Mouse (Mus musculus) small intestine, adult 2 months (tissue): ENCODE data around the gene Krtap29-1. TPM values are rescaled to one million over a fixed set of nuclear protein-coding genes. Genes with fewer than 3 reads are reported as not detected.

Experiments
- H3K27ac ChIP-seq: fragments of 200-500 bp; 2 replicates; pipeline ENCODE4 v1.5.1; 2012; ENCODE audit warnings: low read depth, low read length, control low read depth, inconsistent platforms; ENCODE audit not compliant: insufficient read depth
- H3K27me3 ChIP-seq: fragments of 200-500 bp; 2 replicates; pipeline ENCODE4 v1.6.1; 2012; ENCODE audit warnings: mild to moderate bottlenecking, moderate library complexity, low read length, inconsistent platforms; ENCODE audit not compliant: control insufficient read depth, insufficient read depth
- H3K36me3 ChIP-seq: fragments of 200-500 bp; 2 replicates; pipeline ENCODE4 v1.6.1; 2012; ENCODE audit warnings: mild to moderate bottlenecking, low read length, control low read depth, inconsistent platforms; ENCODE audit not compliant: control insufficient read depth, insufficient read depth
- H3K4me1 ChIP-seq: fragments of 200-500 bp; 2 replicates; pipeline ENCODE4 v1.6.1; 2012; ENCODE audit warnings: low read length, inconsistent platforms, mixed read lengths; ENCODE audit not compliant: control insufficient read depth, insufficient read depth, insufficient read length
- H3K4me3 ChIP-seq: fragments of 200-500 bp; 2 replicates; pipeline ENCODE4 v1.5.1; 2012; ENCODE audit warnings: low read depth, mild to moderate bottlenecking, control low read depth, inconsistent platforms, low read length, moderate library complexity
- CTCF ChIP-seq: fragments of 200-500 bp; IDR thresholded peaks from 2 replicates; pipeline ENCODE4 v1.5.1; 2012; ENCODE audit warnings: low read depth, mild to moderate bottlenecking, control low read depth, inconsistent platforms, low read length, moderate library complexity, mixed read lengths; ENCODE audit not compliant: insufficient replicate concordance, insufficient read length; ENCODE audit errors: extremely low read depth
- POLR2A ChIP-seq: fragments of 200-500 bp; IDR thresholded peaks from 2 replicates; pipeline ENCODE4 v1.6.1; 2012; ENCODE audit warnings: low read depth, mild to moderate bottlenecking, control low read depth, inconsistent platforms, low read length, moderate library complexity
- WGBS: fragments of 180-500 bp; shearing (Covaris S2); methylation state at CpG from one replicate; pipeline ENCODE4 v1.1.7; 2018; 5-methylcytosine and 5-hydroxymethylcytosine counted together
- polyA plus RNA-seq: library from polyadenylated mRNA; depleted of rRNA; stranded (reverse); fragments of >200 nt; gene quantifications from 2 replicates; pipeline ENCODE4 v1.2.3, GENCODE M21; 2012

The Krtap29-1 gene
- polyA plus RNA-seq, 1 experiment: not detected

- Histone ChIP-seq H3K36me3 (no peaks in the 10 kb centered on the region), H3K4me3 (no peak within 1 kb of the TSS), H3K27me3 (no peaks in the 10 kb centered on the region), H3K4me1 (no peaks in the 10 kb centered on the region), H3K27ac (no peak within 1 kb of the TSS)
- TF ChIP-seq CTCF (no peak), POLR2A (no peak)
- 66% methylated on average over 8 of the region's 8 CpGs for WGBS
Measured at GRCm38 (mm10) chr11:99986180-99986647, 7.4 kb upstream of the Krtap29-1 start, which contains the start of gene Krtap16-1. TSS of gene Krtap16-1 (minus strand) at chr11:99986597.

- H3K4me3 ChIP-seq: no peak overlapping the region
- H3K27ac ChIP-seq: no peak overlapping the region
- 73% methylated on average over 20 of the region's 20 CpGs for WGBS
- no peaks in the 10 kb centered on the region for H3K36me3 ChIP-seq
- no peaks in the 10 kb centered on the region for H3K27me3 ChIP-seq
- H3K4me1 ChIP-seq: no peaks in the 10 kb centered on the region
- no peak for TF ChIP-seq POLR2A
- no peak for TF ChIP-seq CTCF
Measured at GRCm38 (mm10) chr11:99985291-99986092, 6.6 kb upstream of the Krtap29-1 start.

- TF ChIP-seq CTCF (no peak), POLR2A (no peak)
- H3K27ac ChIP-seq: no peak overlapping the region
- H3K4me1 ChIP-seq: no peaks in the 10 kb centered on the region
- no peaks in the 10 kb centered on the region for H3K36me3 ChIP-seq
- 75% methylated on average over 1 of the region's 1 CpGs for WGBS
- no peak overlapping the region for H3K4me3 ChIP-seq
- no peaks in the 10 kb centered on the region for H3K27me3 ChIP-seq
Measured at GRCm38 (mm10) chr11:99983442-99983841, 4.6 kb upstream of the Krtap29-1 start.

GRCm38 (mm10) chr11:99982731-99983130, 3.9 kb upstream of the Krtap29-1 start:
- Histone ChIP-seq H3K36me3 (no peaks in the 10 kb centered on the region), H3K4me3 (no peak overlapping the region), H3K27ac (no peak overlapping the region), H3K27me3 (no peaks in the 10 kb centered on the region), H3K4me1 (no peaks in the 10 kb centered on the region)
- TF ChIP-seq POLR2A: no peak
- no peak for TF ChIP-seq CTCF
- 75% methylated on average over 9 of the region's 9 CpGs for WGBS

- 10% methylated on average over 2 of the region's 2 CpGs for WGBS
- H3K27ac ChIP-seq: no peak overlapping the region
- no peaks in the 10 kb centered on the region for H3K4me1 ChIP-seq
- no peaks in the 10 kb centered on the region for H3K27me3 ChIP-seq
- no peak for TF ChIP-seq POLR2A
- no peak for TF ChIP-seq CTCF
- H3K4me3 ChIP-seq: no peak overlapping the region
- H3K36me3 ChIP-seq: no peaks in the 10 kb centered on the region
Measured at GRCm38 (mm10) chr11:99965961-99966360, 12.9 kb downstream of the Krtap29-1 start.

GRCm38 (mm10) chr11:99964213-99964612, 14.6 kb downstream of the Krtap29-1 start:
- TF ChIP-seq POLR2A (no peak), CTCF (no peak)
- no peaks in the 10 kb centered on the region for H3K36me3 ChIP-seq
- no peaks in the 10 kb centered on the region for H3K4me1 ChIP-seq
- H3K27ac ChIP-seq: no peak overlapping the region
- H3K4me3 ChIP-seq: no peak overlapping the region
- 45% methylated on average over 6 of the region's 6 CpGs for WGBS
- no peaks in the 10 kb centered on the region for H3K27me3 ChIP-seq

- no peaks in the 10 kb centered on the region for H3K27me3 ChIP-seq
- H3K27ac ChIP-seq: no peak within 1 kb of the TSS
- no peak for TF ChIP-seq POLR2A
- no peak for TF ChIP-seq CTCF
- no peak within 1 kb of the TSS for H3K4me3 ChIP-seq
- no peaks in the 10 kb centered on the region for H3K4me1 ChIP-seq
- 88% methylated on average over 2 of the region's 2 CpGs for WGBS
- no peaks in the 10 kb centered on the region for H3K36me3 ChIP-seq
Measured at GRCm38 (mm10) chr11:99948175-99948574, 30.7 kb downstream of the Krtap29-1 start, which contains the start of gene Krtap9-5. TSS of gene Krtap9-5 (plus strand) at chr11:99948475.
